Mouse (Mus musculus): ENCODE measurements around the gene Rab35.

DNA sequence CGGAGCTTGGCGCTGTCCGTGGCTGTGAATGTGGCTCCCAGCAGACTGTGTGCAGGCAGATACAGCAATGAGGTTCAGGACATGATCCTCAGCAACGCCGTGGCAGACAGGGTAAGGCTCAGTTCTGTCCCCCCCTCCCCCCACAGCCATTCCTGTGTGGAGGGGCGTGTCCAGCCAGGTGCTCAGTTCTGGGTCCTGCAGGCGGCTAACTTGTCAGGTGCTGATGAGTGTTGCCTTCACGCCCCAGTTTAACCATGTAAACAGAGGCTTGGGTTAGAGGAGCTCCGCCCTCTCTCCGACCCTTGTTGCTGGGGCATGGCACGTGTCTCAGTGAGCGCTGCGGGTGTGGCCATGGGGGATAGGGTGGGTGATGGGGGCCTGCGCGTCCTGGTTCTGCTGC lies 12.0 kb upstream of the Rab35 start:
- TF ChIP-seq CTCF (IDR thresholded peaks at IDR 0.05; ENCODE audit: low read depth, low read length) (no peak), GATA1 (IDR thresholded peaks at IDR 0.05; ENCODE audit: borderline replicate concordance, low read length) (no peak), POLR2AphosphoS5 (IDR thresholded peaks at IDR 0.05; ENCODE audit: insufficient replicate concordance, low read depth, low read length) (no peak)

Measured in G1E (cell line).